Mouse (Mus musculus): Measurements from ENCODE around the gene Pdpn.

Gene Pdpn

GRCm38 (mm10) chr4:143298431-143299315 is 691 bp downstream of the Pdpn start:
- peak; percentile 27 for DNase-seq

- no peak for DNase-seq
These were observed 2.3 kb downstream of the Pdpn start for GRCm38 (mm10) chr4:143297016-143297556.

GRCm38 (mm10) chr4:143296153-143296552 is 3.2 kb downstream of the Pdpn start:
- DNase-seq = peak; percentile 41

- no peak for DNase-seq
These were observed 5.0 kb downstream of the Pdpn start for GRCm38 (mm10) chr4:143294324-143294723.

GRCm38 (mm10) chr4:143288880-143289279 is 10.5 kb downstream of the Pdpn start:
- DNase-seq = peak; percentile 9

- DNase-seq = peak; percentile 16
These were observed 10.9 kb downstream of the Pdpn start for GRCm38 (mm10) chr4:143288473-143288872.

- DNase-seq = no peak
These were observed 12.3 kb downstream of the Pdpn start for GRCm38 (mm10) chr4:143287065-143287464.

GRCm38 (mm10) chr4:143280166-143280565 is 19.2 kb downstream of the Pdpn start:
- DNase-seq = peak; percentile 48

- peak; percentile 16 for DNase-seq
These were observed 19.7 kb downstream of the Pdpn start for GRCm38 (mm10) chr4:143279661-143280060.

GRCm38 (mm10) chr4:143279016-143279415 is 20.3 kb downstream of the Pdpn start:
- no peak for DNase-seq

- DNase-seq = peak; percentile 59
These were observed 20.9 kb downstream of the Pdpn start for GRCm38 (mm10) chr4:143278429-143278871.

GRCm38 (mm10) chr4:143277319-143277718 is 22.0 kb downstream of the Pdpn start:
- no peak for DNase-seq

- no peak for DNase-seq
These were observed 27.8 kb downstream of the Pdpn start for GRCm38 (mm10) chr4:143271571-143271970.

GRCm38 (mm10) chr4:143270903-143271302 is 28.5 kb downstream of the Pdpn start:
- no peak for DNase-seq

- no peak for DNase-seq
These were observed 36.7 kb downstream of the Pdpn start for GRCm38 (mm10) chr4:143262696-143263095.

- DNase-seq = no peak
These were observed 39.5 kb downstream of the Pdpn start for GRCm38 (mm10) chr4:143259718-143260349.

GRCm38 (mm10) chr4:143258517-143258916 is 40.8 kb downstream of the Pdpn start:
- peak; percentile 61 for DNase-seq

GRCm38 (mm10) chr4:143257971-143258370 is 41.4 kb downstream of the Pdpn start:
- no peak for DNase-seq

- DNase-seq = no peak
These were observed 43.8 kb downstream of the Pdpn start for GRCm38 (mm10) chr4:143255541-143255940.

- DNase-seq = no peak
These were observed 46.0 kb downstream of the Pdpn start for GRCm38 (mm10) chr4:143253356-143253755.

- no peak for DNase-seq
These were observed 51.3 kb downstream of the Pdpn start for GRCm38 (mm10) chr4:143248050-143248449.

- DNase-seq = no peak
These were observed 58.1 kb downstream of the Pdpn start for GRCm38 (mm10) chr4:143241294-143241693.

GRCm38 (mm10) chr4:143239615-143240201 is 59.7 kb downstream of the Pdpn start:
- DNase-seq = no peak

Measured in lung, postnatal 10 days (tissue).